Mouse (Mus musculus) spleen, adult 18-20 months (tissue): ENCODE data around the gene Aoc2.
A peak's percentile ranks its signal among the peaks of the same experiment; 100 is the strongest.

Experiments
- DNase-seq, 2 experiments: peaks; one replicate each; pipeline ENCODE4 v3.0.0; 2022; ENCODE audit warnings: mixed read lengths in 2 of 2

The Aoc2 gene

DNA sequence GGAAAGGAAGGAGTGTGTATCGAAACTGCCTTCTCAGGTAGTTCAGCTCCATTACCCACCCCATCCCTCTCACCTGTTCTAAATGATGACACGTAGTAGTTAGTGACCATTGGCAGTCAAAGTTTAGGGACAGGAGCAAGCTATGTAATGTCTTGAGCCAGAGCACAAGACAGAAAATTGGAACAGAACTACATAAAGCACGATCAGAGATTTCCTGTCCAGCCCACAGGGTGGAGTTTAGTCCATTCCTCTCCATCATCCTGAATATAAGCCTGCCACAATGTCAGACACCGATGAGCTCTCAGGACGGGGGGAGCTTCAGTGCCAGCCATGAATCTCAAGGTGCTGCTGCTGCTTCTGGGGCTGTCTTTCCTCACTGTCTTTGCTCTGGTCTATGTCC is at the start of gene Aoc2:
Gene Aoc2 (plus strand): TSS at position 301 of the 400 bp plus-strand sequence.
- DNase-seq, result no peak

DNA sequence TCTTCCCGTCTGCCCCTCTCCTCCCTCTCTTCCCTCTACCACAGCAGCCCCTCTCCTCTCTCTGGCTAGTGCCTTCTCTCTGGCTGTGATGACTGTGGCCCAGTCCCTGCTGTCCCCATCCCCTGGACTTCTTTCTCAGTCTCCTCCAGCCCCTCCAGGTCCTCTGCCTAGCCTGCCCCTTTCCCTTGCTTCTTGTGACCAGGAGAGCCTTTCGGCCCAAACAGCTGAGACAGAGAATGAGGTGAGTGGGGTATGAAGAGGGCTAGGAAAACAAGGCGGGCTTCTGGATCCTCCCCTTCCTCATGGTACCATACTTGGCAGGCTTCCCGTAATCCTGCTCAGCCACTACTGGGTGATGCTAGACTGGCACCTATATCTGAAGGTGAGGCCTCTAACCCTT is 49.6 kb upstream of the Aoc2 start:
- DNase-seq, result no peak

DNA sequence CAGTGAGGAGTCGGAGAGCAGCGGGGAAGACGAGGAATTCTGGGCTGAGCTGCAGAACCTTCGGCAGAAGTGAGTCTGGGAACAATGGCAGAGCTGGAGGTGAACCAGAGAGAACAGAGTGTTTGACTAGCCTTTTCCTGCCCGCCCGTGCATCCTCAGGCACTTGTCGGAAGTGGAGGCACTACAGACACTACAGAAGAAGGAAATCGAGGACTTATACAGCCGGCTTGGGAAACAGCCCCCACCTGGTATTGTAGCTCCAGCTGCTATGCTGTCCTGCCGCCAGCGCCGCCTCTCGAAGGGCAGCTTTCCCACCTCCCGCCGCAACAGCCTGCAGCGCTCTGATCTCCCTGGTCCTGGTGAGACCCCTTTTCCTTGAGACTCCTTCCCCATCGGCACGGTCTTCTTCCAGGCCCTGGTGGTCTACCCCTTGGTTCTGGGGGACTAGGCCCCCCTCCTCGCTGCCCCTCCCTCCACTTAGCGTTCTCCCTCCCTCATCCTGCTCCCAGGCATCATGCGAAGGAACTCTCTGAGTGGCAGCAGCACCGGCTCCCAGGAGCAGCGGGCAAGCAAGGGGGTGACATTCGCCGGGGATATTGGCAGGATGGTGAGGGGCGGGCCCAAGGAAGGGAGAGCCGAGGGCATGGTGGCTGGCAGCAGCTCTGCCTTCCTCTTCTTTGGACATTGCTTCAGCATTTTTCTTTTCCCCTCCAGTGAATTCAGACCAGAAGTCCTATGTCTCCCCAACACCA is 48.4 kb upstream of the Aoc2 start:
- no peak for DNase-seq

DNA sequence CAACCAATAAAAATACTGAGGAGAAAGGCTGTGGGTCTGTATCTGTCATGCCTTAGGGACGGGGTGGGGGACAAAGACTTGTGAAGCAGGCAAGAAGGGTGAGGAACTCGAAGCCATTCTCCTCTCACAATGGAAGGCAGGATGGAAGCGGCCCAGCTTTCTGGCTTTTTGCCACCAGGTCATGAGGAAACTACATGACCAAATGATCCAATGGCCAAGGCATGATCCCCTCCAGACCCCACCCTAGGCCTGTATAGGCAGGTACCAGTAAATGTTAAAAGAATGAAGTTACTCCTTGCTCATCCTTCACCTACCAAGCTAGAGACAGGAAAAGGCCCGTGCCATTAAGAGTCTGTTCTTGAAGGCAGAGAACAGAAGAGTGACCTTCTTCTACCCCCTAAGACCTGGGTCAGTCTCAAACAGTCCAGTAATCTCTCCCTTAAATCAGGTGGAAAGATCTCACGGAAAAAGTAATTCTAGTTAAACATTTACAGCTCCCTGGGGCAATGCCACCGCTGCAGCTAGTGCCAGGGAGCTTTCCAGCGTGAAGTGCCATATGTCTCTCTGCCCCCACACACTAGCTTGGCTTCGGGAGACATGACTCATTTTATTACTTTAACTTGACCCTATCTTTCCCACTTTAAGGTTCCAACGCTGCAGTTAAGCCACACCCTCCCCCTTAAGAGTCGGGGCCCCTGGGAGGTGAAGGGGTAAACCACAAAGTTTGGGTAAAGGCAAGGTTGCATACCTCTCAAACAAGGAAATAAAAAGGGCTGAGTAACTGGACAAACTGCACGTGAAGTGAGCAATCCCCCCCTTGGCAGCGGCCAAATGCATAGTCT is 47.3 kb upstream of the Aoc2 start:
- DNase-seq, result no peak

DNA sequence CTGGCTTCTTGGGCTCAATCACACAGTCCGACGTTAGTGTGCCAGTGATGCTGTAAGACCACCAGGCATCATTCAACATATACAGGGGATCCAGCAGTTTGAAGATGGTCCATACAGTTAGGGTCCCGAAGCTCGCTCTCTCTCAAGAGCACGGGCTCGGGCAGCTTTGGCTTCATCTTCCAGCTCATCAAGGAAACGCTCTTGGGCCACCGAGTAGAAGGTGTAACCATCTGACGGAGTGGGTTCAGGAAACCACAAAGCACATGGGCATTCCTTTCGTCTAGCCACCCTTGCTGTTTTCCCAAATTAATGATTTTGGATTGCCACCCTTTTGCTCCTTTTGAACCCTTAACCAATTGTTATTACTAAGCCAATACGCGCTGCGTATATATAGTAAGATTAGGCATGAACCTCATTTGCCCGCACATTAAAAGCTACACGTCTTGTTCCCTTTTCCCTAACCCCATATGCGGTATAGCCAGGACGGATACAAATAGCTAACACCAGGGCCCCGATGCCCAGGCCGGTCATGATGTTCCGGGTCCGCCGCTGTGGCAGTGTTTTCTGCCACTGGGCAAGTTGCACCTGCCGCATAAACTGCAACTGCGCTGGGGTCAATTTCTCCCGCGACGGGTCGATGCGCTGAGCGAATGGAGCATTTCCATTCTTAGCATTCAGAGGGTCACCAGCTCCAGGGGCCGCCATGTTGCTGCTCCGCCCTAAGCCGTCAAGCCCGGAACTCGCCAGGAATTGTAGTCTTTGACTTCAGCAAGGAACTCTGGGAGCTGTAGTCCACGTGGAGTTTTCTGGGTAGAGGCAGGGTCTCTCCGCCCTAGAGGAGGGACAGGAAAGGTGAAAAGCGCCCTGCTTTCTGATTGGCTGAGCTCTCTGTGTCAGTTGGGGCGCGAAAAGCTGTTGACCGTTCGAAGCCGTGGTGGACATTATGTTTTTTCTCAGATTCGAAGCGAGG is 46.4 kb upstream of the Aoc2 start, which contains the start of the genes Cntd1 and Coa3:
Gene Cntd1 (plus strand): TSS at position 790 of the 970 bp plus-strand sequence.
Gene Coa3 (minus strand): TSS at position 892 of the 970 bp plus-strand sequence.
- DNase-seq, result peak; percentile 62 to 70

DNA sequence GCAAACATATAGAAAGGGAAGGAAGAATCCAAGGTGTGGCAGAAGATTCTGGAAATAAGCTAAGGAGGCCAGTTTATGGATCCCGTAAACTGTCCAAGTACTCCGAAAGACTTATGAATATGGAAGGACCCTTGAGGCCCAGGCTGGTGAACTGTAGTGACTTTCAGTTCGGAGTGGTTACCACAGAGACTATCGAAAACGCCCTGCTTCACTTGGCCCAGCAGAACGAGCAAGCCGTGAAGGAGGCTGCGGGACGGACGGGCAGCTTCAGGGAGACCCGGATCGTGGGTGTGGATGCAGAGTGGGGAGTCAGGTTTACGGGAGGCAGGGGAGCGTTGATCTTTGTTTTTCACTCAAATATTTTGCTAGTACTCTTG is 45.7 kb upstream of the Aoc2 start:
- DNase-seq, result peak in 1 of 2 experiments; percentile 18

DNA sequence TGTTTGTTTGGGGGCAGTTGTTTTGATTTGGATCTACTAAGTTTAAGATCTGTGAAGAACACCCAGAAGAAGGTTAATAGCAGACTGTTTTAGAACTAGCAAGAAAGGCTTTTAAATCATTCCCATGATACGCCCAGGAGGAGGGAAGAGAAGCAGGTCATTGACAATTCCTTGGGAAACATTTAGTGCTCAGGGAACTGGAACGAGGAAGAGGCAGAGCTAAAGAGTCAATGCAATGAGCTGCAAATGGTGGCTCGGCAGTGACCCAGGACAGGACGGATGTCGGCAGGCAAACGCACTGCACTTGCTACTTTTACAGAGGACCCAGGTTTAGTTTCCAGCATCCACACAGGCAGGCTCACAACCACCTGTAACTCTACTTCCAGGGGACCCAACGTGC is 44.0 kb upstream of the Aoc2 start:
- no peak for DNase-seq

DNA sequence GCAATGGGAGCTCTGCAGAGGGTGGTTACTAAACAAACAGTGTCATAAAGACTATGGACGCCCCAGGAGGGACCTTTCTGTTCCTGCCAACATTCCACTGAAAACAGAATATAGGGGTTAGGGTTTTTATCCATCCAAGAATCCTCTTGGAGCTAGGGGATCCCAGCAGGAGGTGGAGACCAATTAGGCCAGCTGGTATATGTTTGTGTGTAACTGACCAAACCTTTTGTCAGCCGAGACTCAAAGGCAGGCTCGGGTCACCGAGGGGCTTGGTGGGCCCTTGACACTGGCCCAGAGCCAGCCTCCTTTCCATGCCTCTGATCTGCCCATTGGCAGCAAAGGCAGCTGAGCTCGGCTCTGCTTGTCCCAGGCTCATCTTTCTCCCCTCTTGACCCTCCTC is 42.0 kb upstream of the Aoc2 start:
- DNase-seq, result no peak

DNA sequence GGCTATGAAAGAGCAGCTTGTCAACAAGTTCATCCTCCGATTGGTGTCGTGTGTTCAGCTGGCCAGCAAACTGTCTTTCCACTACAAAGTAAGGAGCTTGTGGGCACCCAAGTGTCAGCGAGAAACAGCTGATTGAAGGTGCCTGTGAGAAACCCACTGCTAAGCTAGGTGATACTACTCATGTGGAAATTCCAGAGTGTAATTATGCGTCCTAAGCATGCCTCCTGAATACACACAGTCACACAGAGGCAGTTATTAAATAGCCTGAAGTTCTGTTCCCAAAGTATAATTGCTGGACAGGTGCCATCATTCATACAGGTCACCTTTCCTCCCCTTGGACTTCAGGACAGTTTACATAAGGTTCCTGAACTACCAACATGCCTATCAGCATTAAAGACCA is 41.1 kb upstream of the Aoc2 start:
- no peak for DNase-seq

DNA sequence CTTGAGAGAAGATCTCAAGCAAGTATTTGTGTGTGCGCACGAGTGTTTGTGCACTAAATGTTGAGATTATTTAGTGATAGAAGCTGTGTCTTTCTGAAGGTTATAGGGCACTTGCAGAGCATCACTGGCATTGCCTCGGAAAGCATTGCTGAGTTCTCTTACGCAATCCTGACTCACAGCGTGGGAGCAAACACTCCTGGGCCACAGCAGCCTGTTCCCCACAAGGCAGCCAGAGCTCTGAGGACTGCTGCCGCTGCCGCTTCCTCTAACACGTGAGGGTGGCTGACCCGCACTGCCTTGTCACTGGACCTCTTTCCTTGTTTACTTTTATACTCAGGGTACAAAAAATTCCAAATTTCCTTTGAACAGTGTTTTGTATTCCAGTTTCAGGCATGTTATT is 37.6 kb upstream of the Aoc2 start:
- no peak for DNase-seq

DNA sequence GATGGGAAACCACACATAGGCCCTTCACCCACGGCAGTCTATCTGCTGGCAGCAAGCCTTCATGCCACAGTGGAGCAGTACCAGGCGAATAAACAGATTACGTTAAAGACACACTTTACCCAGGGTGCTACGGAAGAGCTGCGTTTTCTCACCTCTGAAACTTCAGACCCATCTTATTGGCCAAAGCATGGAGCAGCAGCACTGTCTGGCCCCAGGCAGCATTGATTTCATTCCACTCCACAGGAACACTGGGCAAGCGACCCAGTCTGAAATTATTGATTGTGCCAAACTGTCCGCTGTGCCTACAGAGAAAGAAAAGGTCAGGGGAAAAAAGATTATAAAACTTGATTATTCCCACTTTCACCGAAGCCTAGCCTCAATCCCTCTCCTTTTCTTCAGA is 33.6 kb upstream of the Aoc2 start:
- DNase-seq, result no peak

DNA sequence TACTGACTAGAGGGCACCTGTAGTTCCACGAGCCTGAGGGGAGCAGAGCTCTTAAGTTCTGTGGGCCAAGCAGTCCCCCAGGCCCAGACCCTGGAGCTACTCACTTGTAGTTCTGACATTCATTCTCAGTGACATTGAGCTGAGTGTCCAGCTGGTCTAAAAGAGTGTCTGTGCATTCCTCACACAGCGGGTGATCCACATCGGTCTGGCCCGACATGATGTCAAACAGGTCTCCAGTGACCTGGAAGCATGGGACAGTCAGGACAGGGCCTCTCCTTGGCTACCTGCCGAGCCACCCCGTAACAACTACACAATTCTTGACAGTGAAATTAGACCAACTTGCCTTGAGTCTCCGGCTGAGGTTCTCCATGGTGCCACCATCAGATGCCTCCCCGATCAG is 29.7 kb upstream of the Aoc2 start:
- DNase-seq, result no peak

DNA sequence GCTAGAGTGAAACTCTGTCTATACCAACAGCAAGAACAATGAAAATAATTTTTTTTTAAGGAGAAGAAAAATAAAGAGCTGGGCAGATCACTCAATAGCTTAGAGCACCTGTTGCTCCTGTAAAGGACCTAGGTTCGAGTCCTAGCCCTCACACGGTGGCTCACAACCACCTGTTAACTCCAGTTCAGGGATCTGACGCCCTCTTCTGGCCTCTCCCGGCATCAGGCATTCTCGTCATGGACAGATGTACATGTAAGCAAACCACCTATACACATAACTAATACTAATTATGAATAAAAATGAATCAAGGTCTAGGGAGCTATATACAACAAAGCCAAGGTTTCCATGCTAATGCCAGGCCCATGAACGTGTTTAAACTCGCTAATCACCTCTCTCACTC is 24.0 kb upstream of the Aoc2 start:
- no peak for DNase-seq

DNA sequence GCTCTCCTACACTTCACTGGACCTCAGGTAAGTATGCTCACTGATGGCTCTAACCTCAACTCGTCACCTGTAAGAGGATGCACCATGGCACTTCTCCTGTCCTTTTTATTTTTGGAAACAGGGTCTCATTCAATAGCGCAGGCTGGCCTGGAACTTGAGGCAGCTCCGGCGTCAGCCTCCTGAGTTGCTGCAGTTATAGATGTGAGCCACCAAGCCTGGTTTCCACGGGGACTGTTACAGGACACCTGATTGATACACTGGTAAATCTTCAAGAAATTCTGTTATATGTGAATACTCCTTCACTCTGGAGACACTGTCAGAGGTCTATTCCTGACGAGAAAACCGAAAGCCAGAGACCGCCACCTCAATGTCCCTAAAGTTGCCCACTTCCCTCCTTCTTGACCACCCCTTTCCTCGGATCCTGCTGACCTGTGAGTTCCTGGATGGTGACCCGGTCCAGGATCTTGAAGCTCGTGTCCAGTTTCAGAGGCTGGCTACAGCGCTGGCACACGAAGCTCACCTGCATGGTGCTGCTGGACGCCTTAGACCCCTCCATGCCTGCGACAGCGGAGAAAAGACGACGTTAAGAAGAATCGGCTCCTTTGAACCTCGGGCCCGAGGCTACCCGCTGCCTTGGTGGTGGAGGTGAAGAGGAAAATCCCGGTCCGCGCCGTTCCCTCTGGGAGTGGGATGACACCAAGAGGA is 23.4 kb upstream of the Aoc2 start:
- DNase-seq, result no peak

DNA sequence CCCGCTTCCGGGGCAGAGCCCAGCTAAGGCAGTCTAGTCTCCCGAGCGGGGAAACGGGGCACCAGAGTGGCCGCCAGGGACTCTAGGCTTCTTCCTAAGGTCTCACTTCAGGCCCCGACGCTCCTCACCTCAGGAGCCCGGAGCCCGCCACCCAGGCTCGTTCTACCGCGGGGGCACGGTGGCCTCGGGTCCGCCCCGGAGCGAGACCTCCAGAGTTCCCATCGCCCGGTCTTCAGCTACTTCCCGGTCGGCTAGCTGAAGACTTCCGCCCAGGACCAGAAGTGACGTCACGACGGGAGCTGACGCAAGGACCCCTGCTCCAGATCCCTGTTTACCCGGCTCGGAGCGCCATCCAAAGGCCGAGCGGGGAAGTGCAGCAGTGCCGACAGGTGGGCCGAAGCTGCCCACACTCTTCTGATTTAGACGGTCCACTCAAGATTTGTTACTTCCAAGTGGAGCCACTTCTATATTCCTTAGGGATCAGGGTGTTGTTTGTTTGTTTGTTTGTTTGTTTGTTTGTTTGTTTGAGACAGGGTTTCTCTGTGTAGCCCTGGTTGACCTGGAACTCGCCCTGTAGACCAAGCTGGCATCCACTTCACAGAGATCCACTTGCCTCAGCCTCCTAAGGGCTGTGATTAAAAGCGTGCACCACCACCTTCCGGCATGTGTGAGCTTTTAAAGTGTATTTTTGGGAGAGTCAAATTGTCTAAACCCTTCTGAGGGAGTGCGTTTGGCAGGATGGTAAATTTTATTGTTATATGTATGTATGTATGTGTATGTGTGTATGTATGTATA is 22.7 kb upstream of the Aoc2 start, which contains the start of gene Becn1:
Gene Becn1 (minus strand): TSS at position 283 of the 795 bp plus-strand sequence.
- peak; percentile 79 to 89 for DNase-seq

DNA sequence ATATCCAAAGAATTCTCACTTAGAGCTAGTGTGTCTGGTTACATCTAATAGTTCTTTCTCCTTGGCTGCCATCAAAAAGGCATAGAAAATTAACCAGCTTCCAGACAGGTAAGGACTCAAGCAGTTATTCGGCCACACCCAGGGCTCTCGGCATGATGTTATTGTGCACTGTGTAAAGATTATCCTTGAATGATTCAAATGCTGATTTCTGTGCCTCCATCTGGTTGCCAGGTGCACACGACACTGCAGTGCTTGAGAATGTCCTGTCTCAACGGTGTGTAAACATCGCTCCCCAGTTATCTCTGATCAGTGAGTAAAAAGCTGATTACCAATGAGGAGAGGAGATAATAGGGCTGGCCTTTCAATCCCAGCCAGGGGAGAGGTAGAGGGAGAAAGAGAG is 17.1 kb upstream of the Aoc2 start:
- no peak for DNase-seq

DNA sequence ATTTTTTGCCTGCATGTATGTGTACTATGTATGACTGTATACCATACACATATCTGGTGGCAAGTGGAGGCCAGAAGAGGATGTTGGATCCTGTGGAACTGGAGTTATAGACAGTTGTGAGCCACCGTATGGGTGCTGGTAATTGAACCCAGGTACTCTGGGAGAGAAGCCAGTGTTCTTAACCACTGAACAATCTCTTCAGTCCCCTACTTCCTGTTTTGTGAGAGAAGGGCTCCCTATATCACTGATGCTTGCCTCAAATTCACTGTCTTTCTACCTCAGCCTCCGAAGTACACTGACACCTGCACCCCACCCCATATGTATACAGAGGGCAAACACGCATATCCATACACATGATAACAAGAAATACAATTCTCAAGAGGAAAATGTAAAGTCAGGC is 13.8 kb upstream of the Aoc2 start:
- no peak for DNase-seq

DNA sequence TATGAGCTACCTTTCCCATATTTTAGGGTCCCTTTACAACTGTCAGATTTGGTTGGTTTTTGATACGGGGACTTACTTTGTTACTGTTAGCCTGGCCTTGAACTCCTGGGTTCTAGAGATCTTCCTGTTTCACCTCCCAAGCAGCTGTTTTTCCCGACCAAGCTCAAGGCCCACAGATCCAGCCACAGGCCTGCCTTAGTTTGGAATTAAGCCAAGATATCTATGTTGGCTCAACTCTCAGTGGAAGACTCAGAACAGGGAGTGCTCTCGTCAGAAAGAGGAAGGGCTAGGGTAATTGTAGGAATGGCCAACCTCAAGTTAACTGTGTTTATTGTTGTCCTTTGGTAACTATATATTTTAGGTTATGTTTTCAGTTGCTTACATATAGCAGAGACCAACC is 12.7 kb upstream of the Aoc2 start:
- DNase-seq, result no peak

DNA sequence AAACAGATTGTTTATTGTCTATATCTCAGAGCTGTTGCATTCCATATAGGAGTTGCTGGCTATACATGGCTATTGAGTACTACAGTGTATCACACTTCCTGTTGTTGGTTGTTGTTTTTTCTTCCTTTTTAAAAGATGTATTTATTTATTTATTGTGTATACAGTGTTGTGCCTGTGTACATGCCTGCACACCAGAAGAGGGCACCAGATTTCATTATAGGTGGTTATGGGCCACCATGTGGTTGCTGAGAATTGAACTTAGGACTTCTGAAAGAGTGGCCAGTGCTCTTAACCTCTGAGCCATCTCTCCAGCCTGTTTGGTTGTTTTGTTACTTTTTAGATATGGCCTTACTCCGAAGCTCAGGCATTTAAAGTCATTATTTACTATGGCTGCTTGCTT is 10.3 kb upstream of the Aoc2 start:
- no peak for DNase-seq

DNA sequence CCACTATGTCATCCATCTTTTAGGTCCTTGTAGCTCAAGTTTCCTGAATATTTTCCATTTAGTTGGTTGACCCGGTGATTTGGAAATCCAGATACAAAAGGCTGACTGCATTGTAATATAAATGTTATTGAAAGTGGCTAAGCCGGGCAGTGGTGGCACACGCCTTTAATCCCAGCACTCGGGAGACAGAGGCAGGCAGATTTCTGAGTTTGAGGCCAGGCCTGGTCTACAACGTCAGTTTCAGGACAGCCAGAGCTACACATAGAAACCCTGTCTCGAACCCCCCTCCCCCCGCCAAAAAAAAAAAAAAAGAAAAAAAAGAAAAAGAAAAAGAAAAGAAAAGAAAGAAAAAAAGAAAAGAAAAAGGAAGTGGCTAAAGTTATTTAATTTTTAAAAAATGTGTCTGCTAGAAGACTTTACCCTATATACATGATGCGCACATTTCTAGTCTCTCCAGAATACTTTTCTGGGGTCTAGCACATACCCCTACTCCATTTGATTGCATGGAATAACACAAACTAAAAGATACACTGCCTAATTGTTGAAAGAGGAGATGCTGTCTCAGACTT is 9.7 kb upstream of the Aoc2 start:
- no peak for DNase-seq
